Mouse (Mus musculus): Measurements from ENCODE around the gene Rbm24. TPM values are rescaled to one million over a fixed set of nuclear protein-coding genes. Genes with fewer than 3 reads are reported as not detected.

Rbm24 gene
- polyA plus RNA-seq, 1 experiment = 3.5 TPM

- 96% methylated on average over 2 of the region's 2 CpGs for WGBS
- Histone ChIP-seq H3K4me3 (replicated peaks; ENCODE audit: control insufficient read depth, low read depth, low read length) (no peak overlapping the region), H3K4me1 (ENCODE audit: control insufficient read depth, insufficient read depth, low read length) (no peaks in the 10 kb centered on the region), H3K27ac (ENCODE audit: control insufficient read depth, insufficient read depth, low read depth, low read length, poor library complexity) (no peak overlapping the region)
- TF ChIP-seq POLR2A (IDR thresholded peaks at IDR 0.05; ENCODE audit: borderline replicate concordance, control insufficient read depth, low read depth, low read length) = no peak
- no peak for TF ChIP-seq CTCF (IDR thresholded peaks at IDR 0.05; ENCODE audit: control insufficient read depth, insufficient read depth, low read length)
These were observed 51.3 kb downstream of the Rbm24 start for GRCm38 (mm10) chr13:46469536-46469935.

Other genes starting within 250 kb of the Rbm24 start
- gene Stmnd1, start 144.7 kb upstream of the Rbm24 start, polyA plus RNA-seq (2011; ENCODE audit: insufficient read depth, insufficient read length, low replicate concordance, missing spikeins) = not detected in 2 replicates
- gene Cap2, start 83.4 kb downstream of the Rbm24 start, polyA plus RNA-seq (2011; ENCODE audit: insufficient read depth, insufficient read length, low replicate concordance, missing spikeins) = 2.5 and 3.4 TPM in 2 replicates

Measured in bone marrow, adult 2 months (tissue).